Mouse (Mus musculus): ENCODE measurements around the gene Jpt1.

GRCm38 (mm10) chr11:115534759-115535371, 20.7 kb upstream of the Jpt1 start:
- no peak for TF ChIP-seq CTCF (conservative IDR thresholded peaks at IDR 0.05 in 1 of 2, IDR thresholded peaks at IDR 0.05 in 1 of 2; ENCODE audit: low read depth in 2 of 2, low read length in 2 of 2)
- peak; percentile 77; the same call in 1 of the 2 replicates for TF ChIP-seq CHD1 (IDR thresholded peaks at IDR 0.05; ENCODE audit: low read depth, low read length)
- no peak for TF ChIP-seq RCOR1 (conservative IDR thresholded peaks at IDR 0.05; ENCODE audit: low read depth, low read length)
- no peak for TF ChIP-seq GABPA (IDR thresholded peaks at IDR 0.05; ENCODE audit: insufficient replicate concordance, low read depth, low read length)
- TF ChIP-seq SMC3 (IDR thresholded peaks at IDR 0.05; ENCODE audit: low read depth, low read length): no peak
- TF ChIP-seq POLR2AphosphoS2 (IDR thresholded peaks at IDR 0.05; ENCODE audit: low read depth, low read length): peak; percentile 51; the same call in 1 of the 2 replicates
- TF ChIP-seq USF1 (IDR thresholded peaks at IDR 0.05; ENCODE audit: low read depth, low read length): no peak
- no peak for TF ChIP-seq POLR2A (IDR thresholded peaks at IDR 0.05; ENCODE audit: low read depth, low read length)
- TF ChIP-seq MAX (IDR thresholded peaks at IDR 0.05; ENCODE audit: low read length): no peak
- no peak for TF ChIP-seq ZC3H11A (IDR thresholded peaks at IDR 0.05; ENCODE audit: low read depth, low read length)
- TF ChIP-seq JUN (IDR thresholded peaks at IDR 0.05; ENCODE audit: insufficient read depth, low read depth, low read length): no peak
- TF ChIP-seq ZKSCAN1 (IDR thresholded peaks at IDR 0.05; ENCODE audit: borderline replicate concordance, low read depth, low read length): no peak
- TF ChIP-seq MAZ (IDR thresholded peaks at IDR 0.05; ENCODE audit: low read depth, low read length): no peak
